ENCODE assay signal across 8 mouse cellular contexts in genomic region chr11:97802194-97802470, GRCm38 (mm10). TPM values are rescaled to one million over a fixed set of nuclear protein-coding genes. Genes with fewer than 3 reads are reported as not detected.
DNase-seq lines count a peak whose midpoint lies in the region; ATAC-seq and TF ChIP-seq lines count a peak whose summit lies in the region.

No protein-coding gene starts in this region.

- H3K4me1 ChIP-seq in liver, adult 2 months (ENCODE audit: control insufficient read depth, insufficient read depth, low read length), result peaks cover 37% of the 10 kb centered on the region
- peaks cover 60% of the 10 kb centered on the region for H3K4me1 ChIP-seq in forebrain, embryonic 13.5 days
- H3K4me1 ChIP-seq in limb, embryonic 14.5 days (ENCODE audit: control insufficient read depth, insufficient read depth, low read length), result peaks cover 54% of the 10 kb centered on the region
- H3K4me1 ChIP-seq in small intestine, adult 2 months (ENCODE audit: control insufficient read depth, insufficient read depth, insufficient read length, low read length), result peaks cover 46% of the 10 kb centered on the region

- WGBS in liver, adult 2 months, result 3% methylated on average over 1 of the region's 1 CpGs
- 47% methylated on average over 1 of the region's 1 CpGs for WGBS in forebrain, embryonic 13.5 days
- 45% methylated on average over 1 of the region's 1 CpGs for WGBS in limb, embryonic 14.5 days
- WGBS in small intestine, adult 2 months, result 10% methylated on average over 1 of the region's 1 CpGs

- no peaks in the 10 kb centered on the region for H3K9me3 ChIP-seq in forebrain, embryonic 13.5 days (replicated peaks)
- no peaks in the 10 kb centered on the region for H3K9me3 ChIP-seq in limb, embryonic 14.5 days (ENCODE audit: control insufficient read depth, low read length)

- no peak overlapping the region for H3K9ac ChIP-seq in liver, adult 2 months (ENCODE audit: low read depth, low read length)
- no peak overlapping the region for H3K9ac ChIP-seq in forebrain, embryonic 13.5 days
- H3K9ac ChIP-seq in limb, embryonic 14.5 days (ENCODE audit: low read depth, low read length, severe bottlenecking), result no peak overlapping the region

- H3K79me2 ChIP-seq in liver, adult 2 months (ENCODE audit: control insufficient read depth, insufficient read depth, low read length), result peaks cover 20% of the 10 kb centered on the region; the same call in 1 of the 2 replicates

- TF ChIP-seq POLR2A in liver, adult 2 months (IDR thresholded peaks at IDR 0.05; ENCODE audit: extremely low read depth, insufficient read depth, low read length), result no peak
- TF ChIP-seq POLR2A in limb, embryonic 14.5 days (IDR thresholded peaks at IDR 0.05; ENCODE audit: borderline replicate concordance, extremely low read depth, insufficient read depth, insufficient read length), result no peak
- no peak for TF ChIP-seq POLR2A in small intestine, adult 2 months (IDR thresholded peaks at IDR 0.05; ENCODE audit: low read depth, low read length)

- DNase-seq in liver, adult 2 months (ENCODE audit: extremely low read depth, low read depth, low spot score), result peak; percentile 78
- DNase-seq in liver, result no peak
- no peak for DNase-seq in limb, embryonic 14.5 days (ENCODE audit: low spot score)
- DNase-seq in B cell, adult 2 months, result no peak
- no peak for DNase-seq in layer of hippocampus, adult 18-20 months (ENCODE audit: low spot score in 2 of 2)

- TF ChIP-seq CTCF in liver, adult 2 months (IDR thresholded peaks at IDR 0.05; ENCODE audit: low read depth, low read length), result no peak
- TF ChIP-seq CTCF in small intestine, adult 2 months (IDR thresholded peaks at IDR 0.05; ENCODE audit: extremely low read depth, insufficient read length, insufficient replicate concordance, low read depth, low read length), result no peak

- H3K4me3 ChIP-seq in liver, adult 2 months (ENCODE audit: insufficient read depth, low read depth, low read length), result no peak overlapping the region
- H3K4me3 ChIP-seq in forebrain, embryonic 13.5 days, result peak overlapping the region; percentile 94; the same call in 1 of the 2 replicates
- H3K4me3 ChIP-seq in limb, embryonic 14.5 days (replicated peaks; ENCODE audit: low read length), result peak overlapping the region; percentile 73; the same call in 1 of the 2 replicates
- peak overlapping the region; percentile 95 for H3K4me3 ChIP-seq in small intestine, adult 2 months (ENCODE audit: low read depth, low read length)

- peak overlapping the region; percentile 66 for H3K4me2 ChIP-seq in forebrain, embryonic 13.5 days
- H3K4me2 ChIP-seq in limb, embryonic 14.5 days (replicated peaks; ENCODE audit: low read depth, low read length, severe bottlenecking), result peak overlapping the region; percentile 63

- peak overlapping the region; percentile 97 for H3K27ac ChIP-seq in liver, adult 2 months (replicated peaks; ENCODE audit: insufficient read depth, low read depth, low read length)
- H3K27ac ChIP-seq in forebrain, embryonic 13.5 days, result no peak overlapping the region
- no peak overlapping the region for H3K27ac ChIP-seq in limb, embryonic 14.5 days (replicated peaks; ENCODE audit: low read depth, low read length)
- H3K27ac ChIP-seq in small intestine, adult 2 months (ENCODE audit: insufficient read depth, low read depth, low read length), result peak overlapping the region; percentile 99

- H3K27me3 ChIP-seq in liver, adult 2 months (ENCODE audit: control insufficient read depth, insufficient read depth, low read length), result no peaks in the 10 kb centered on the region
- no peaks in the 10 kb centered on the region for H3K27me3 ChIP-seq in forebrain, embryonic 13.5 days
- H3K27me3 ChIP-seq in limb, embryonic 14.5 days (ENCODE audit: control insufficient read depth, insufficient read depth, low read length), result no peaks in the 10 kb centered on the region
- no peaks in the 10 kb centered on the region for H3K27me3 ChIP-seq in small intestine, adult 2 months (ENCODE audit: control insufficient read depth, insufficient read depth, low read length)

- no peak for ATAC-seq in forebrain, embryonic 13.5 days
- ATAC-seq in limb, embryonic 14.5 days (ENCODE audit: low FRiP score, low read depth), result no peak
- ATAC-seq in erythroblast, adult 5-6 weeks (replicated peaks; ENCODE audit: low FRiP score, poor library complexity, severe bottlenecking), result no peak

- H3K36me3 ChIP-seq in liver, adult 2 months (ENCODE audit: control insufficient read depth, insufficient read depth, low read length), result peaks cover 2% of the 10 kb centered on the region; the same call in 1 of the 2 replicates
- H3K36me3 ChIP-seq in forebrain, embryonic 13.5 days (ENCODE audit: poor library complexity, severe bottlenecking), result peaks cover 5% of the 10 kb centered on the region
- peaks cover 10% of the 10 kb centered on the region for H3K36me3 ChIP-seq in limb, embryonic 14.5 days (ENCODE audit: control insufficient read depth, insufficient read depth, low read length)
- H3K36me3 ChIP-seq in small intestine, adult 2 months (ENCODE audit: control insufficient read depth, insufficient read depth, low read length), result peaks cover 11% of the 10 kb centered on the region

RNA-seq across cellular contexts. Expression of gene Lasp1, which starts 3.3 kb away (rescaled TPM):
- 23.3 and 33.3 TPM in 2 replicates for total RNA-seq in liver, adult 2 months (2014; rRNA removed)
- polyA plus RNA-seq in liver, adult 2 months (2012; rRNA removed), result 80.5 and 85.4 TPM in 2 replicates
- polyA plus RNA-seq in forebrain, embryonic 13.5 days (2015; fragmentation: Nextera tagmentation; extraction: Ambion mirVana), result 95.3 and 109 TPM in 2 replicates
- 105 and 120 TPM in 2 replicates for polyA plus RNA-seq in limb, embryonic 14.5 days (2012; rRNA removed)
- 95.7 and 103 TPM in 2 replicates for polyA plus RNA-seq in limb, embryonic 14.5 days (2014; fragmentation: Nextera tagmentation; extraction: Ambion mirVana)
- polyA plus RNA-seq in small intestine, adult 2 months (2012; rRNA removed), result 165 and 397 TPM in 2 replicates
- total RNA-seq in erythroblast, adult 5-6 weeks (2015; ENCODE audit: low replicate concordance), result 31.8 and 54.8 TPM in 2 replicates
- 28.4 and 129 TPM in 2 replicates for total RNA-seq in erythroblast, adult 5-6 weeks (2017; ENCODE audit: low replicate concordance)
- 100 to 1,000 TPM; 107 to 110 TPM for total RNA-seq in layer of hippocampus, adult 18-20 months (2021)

RNA-seq across cellular contexts. Expression of gene Rpl23, which starts 19.9 kb away (rescaled TPM):
- 240 and 283 TPM in 2 replicates for total RNA-seq in liver, adult 2 months (2014; rRNA removed)
- 68.5 and 71.4 TPM in 2 replicates for polyA plus RNA-seq in liver, adult 2 months (2012; rRNA removed)
- polyA plus RNA-seq in forebrain, embryonic 13.5 days (2015; fragmentation: Nextera tagmentation; extraction: Ambion mirVana), result 386 and 461 TPM in 2 replicates
- polyA plus RNA-seq in limb, embryonic 14.5 days (2012; rRNA removed), result 456 and 903 TPM in 2 replicates
- 730 and 764 TPM in 2 replicates for polyA plus RNA-seq in limb, embryonic 14.5 days (2014; fragmentation: Nextera tagmentation; extraction: Ambion mirVana)
- 10.2 and 22.0 TPM in 2 replicates for polyA plus RNA-seq in small intestine, adult 2 months (2012; rRNA removed)
- 241 and 306 TPM in 2 replicates for total RNA-seq in erythroblast, adult 5-6 weeks (2015; ENCODE audit: low replicate concordance)
- 280 and 382 TPM in 2 replicates for total RNA-seq in erythroblast, adult 5-6 weeks (2017; ENCODE audit: low replicate concordance)
- 100 to 1,000 TPM; 367 to 379 TPM for total RNA-seq in layer of hippocampus, adult 18-20 months (2021)

RNA-seq across cellular contexts. Expression of gene 1700001P01Rik, which starts 26.4 kb away (rescaled TPM):
- not detected in 2 replicates for total RNA-seq in liver, adult 2 months (2014; rRNA removed)
- polyA plus RNA-seq in liver, adult 2 months (2012; rRNA removed), result not detected in 2 replicates
- polyA plus RNA-seq in forebrain, embryonic 13.5 days (2015; fragmentation: Nextera tagmentation; extraction: Ambion mirVana), result 0.62 and 0.76 TPM in 2 replicates
- polyA plus RNA-seq in limb, embryonic 14.5 days (2012; rRNA removed), result 0.34 TPM in 1 of 2 replicates, not detected in the other
- polyA plus RNA-seq in limb, embryonic 14.5 days (2014; fragmentation: Nextera tagmentation; extraction: Ambion mirVana), result 0.35 TPM in 1 of 2 replicates, not detected in the other
- polyA plus RNA-seq in small intestine, adult 2 months (2012; rRNA removed), result not detected in 2 replicates
- not detected in 2 replicates for total RNA-seq in erythroblast, adult 5-6 weeks (2015; ENCODE audit: low replicate concordance)
- total RNA-seq in erythroblast, adult 5-6 weeks (2017; ENCODE audit: low replicate concordance), result not detected in 2 replicates
- total RNA-seq in layer of hippocampus, adult 18-20 months (2021), result 1 to 10 TPM; 1.1 to 1.2 TPM

RNA-seq across cellular contexts. Expression of gene Cwc25, which starts 35.8 kb away (rescaled TPM):
- total RNA-seq in liver, adult 2 months (2014; rRNA removed), result 5.8 and 6.8 TPM in 2 replicates
- 6.2 and 6.3 TPM in 2 replicates for polyA plus RNA-seq in liver, adult 2 months (2012; rRNA removed)
- 18.0 and 20.1 TPM in 2 replicates for polyA plus RNA-seq in forebrain, embryonic 13.5 days (2015; fragmentation: Nextera tagmentation; extraction: Ambion mirVana)
- 20.6 and 22.0 TPM in 2 replicates for polyA plus RNA-seq in limb, embryonic 14.5 days (2012; rRNA removed)
- 11.6 and 11.7 TPM in 2 replicates for polyA plus RNA-seq in limb, embryonic 14.5 days (2014; fragmentation: Nextera tagmentation; extraction: Ambion mirVana)
- polyA plus RNA-seq in small intestine, adult 2 months (2012; rRNA removed), result 1.7 and 3.7 TPM in 2 replicates
- total RNA-seq in erythroblast, adult 5-6 weeks (2015; ENCODE audit: low replicate concordance), result 7.1 and 15.4 TPM in 2 replicates
- total RNA-seq in erythroblast, adult 5-6 weeks (2017; ENCODE audit: low replicate concordance), result 8.9 and 12.3 TPM in 2 replicates
- 10 to 100 TPM; 18.6 to 23.2 TPM for total RNA-seq in layer of hippocampus, adult 18-20 months (2021)

RNA-seq across cellular contexts. Expression of gene B230217C12Rik, which starts 38.4 kb away (rescaled TPM):
- 0.09 and 0.27 TPM in 2 replicates for total RNA-seq in liver, adult 2 months (2014; rRNA removed)
- polyA plus RNA-seq in liver, adult 2 months (2012; rRNA removed), result 0.14 and 0.29 TPM in 2 replicates
- polyA plus RNA-seq in forebrain, embryonic 13.5 days (2015; fragmentation: Nextera tagmentation; extraction: Ambion mirVana), result 17.4 and 18.7 TPM in 2 replicates
- 12.4 and 13.3 TPM in 2 replicates for polyA plus RNA-seq in limb, embryonic 14.5 days (2012; rRNA removed)
- 5.3 and 7.2 TPM in 2 replicates for polyA plus RNA-seq in limb, embryonic 14.5 days (2014; fragmentation: Nextera tagmentation; extraction: Ambion mirVana)
- 0.43 and 0.44 TPM in 2 replicates for polyA plus RNA-seq in small intestine, adult 2 months (2012; rRNA removed)
- 2.1 TPM in 1 of 2 replicates, not detected in the other for total RNA-seq in erythroblast, adult 5-6 weeks (2015; ENCODE audit: low replicate concordance)
- not detected in 2 replicates for total RNA-seq in erythroblast, adult 5-6 weeks (2017; ENCODE audit: low replicate concordance)
- 10 to 100 TPM; 70.8 to 71.5 TPM for total RNA-seq in layer of hippocampus, adult 18-20 months (2021)

Comparison
In these comparisons a context has a peak if more than half of its experiments do, and no peak if none do; other contexts are left out.
1. H3K27ac ChIP-seq: peak in liver, adult 2 months (single experiment) and small intestine, adult 2 months (single experiment); none in forebrain, embryonic 13.5 days (single experiment) and limb, embryonic 14.5 days (single experiment).